Mouse (Mus musculus) fat pad, adult 2 months (tissue): Measurements from ENCODE around the gene Gm19345.

Experiments used
- DNase-seq: peaks from one replicate; pipeline ENCODE4 v3.0.0-alpha.2; 2011; ENCODE audit warnings: low read depth, low spot score; ENCODE audit errors: extremely low read depth

Gene Gm19345

DNA sequence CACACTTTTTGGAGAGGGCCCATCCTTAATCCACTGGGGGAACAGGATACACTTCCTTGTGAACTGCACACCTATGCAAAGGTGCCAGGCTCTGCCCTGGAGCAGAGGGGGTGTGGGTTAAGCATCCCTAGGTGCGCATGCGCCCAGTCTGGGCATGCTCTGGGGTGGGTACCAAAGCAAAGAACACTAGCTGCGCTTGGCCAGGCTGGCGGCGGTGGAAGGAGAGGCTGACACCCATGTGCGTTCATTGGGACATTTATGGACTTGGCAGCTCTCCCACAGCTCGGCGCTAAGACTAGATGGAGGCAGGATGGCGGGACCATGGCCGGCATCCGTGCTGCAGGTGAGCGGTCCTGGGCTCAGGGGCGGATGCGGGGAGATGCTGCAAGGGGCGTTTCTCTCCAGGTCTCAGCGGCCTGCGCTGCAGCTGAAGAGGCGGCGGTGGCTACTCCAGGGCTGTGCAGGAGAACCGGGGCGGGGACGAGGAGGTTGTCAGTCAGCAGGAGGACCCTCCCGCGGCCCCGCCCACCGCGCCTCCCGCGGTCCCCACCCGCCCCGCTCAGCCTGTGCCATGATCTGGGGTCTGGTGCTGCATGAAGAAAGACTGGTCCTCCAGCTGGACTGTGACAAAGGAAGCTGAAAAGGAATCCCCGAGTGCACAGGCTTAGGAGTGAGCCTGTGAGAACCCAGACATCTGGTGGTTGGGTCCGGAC, at the start of gene Gm19345:
TSS of gene Gm19345 (plus strand) at position 146 of the 713 bp plus-strand sequence.
- DNase-seq: no peak

DNA sequence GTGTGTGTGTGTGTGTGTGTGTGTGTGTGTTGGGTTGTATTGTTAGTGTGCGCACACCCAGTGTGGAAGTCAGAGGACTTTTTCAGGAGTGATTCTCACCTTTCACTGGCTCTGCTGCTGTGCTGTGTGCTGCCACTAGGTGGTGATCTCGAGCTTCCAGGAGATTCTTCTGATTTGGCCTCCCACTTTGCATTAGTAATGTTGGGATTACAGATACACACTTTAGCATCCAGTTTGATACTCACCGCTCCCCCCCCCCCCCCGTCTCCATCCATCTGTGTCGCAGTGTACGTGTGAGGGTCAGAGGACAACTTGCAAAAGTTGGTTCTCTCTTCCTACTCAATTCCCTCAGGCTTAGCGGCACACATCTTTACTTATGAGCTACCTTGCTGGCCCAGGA, 48.8 kb upstream of the Gm19345 start:
- DNase-seq: no peak

DNA sequence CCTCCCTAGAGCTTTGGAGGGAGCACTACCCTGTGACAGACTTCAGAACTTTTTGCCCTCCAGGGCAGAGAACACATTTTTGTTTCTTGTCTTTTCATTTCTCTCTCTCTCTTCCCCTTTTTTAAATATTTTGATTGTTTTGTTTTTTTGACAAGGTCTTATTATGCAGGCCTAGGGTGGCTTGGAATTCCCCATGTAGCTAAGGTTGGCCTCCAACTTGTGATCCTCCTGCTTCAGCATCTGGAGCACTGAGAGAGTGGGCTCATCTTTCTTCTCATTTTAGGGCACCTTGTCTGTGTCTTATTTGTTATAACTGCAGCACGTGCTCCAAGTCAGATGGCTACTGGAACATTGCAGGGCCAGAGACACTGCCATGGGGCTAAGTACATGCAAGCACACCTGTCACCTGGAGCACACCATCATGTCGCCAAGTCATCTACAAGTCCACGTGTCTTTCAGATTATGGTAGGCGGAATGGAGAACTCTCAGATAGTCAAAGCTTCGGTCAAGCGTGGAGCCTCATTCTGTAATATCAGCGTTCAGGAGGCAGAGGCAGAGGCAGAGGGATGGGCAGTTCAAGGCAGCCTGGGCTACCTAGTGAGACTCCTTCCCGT, 45.3 kb upstream of the Gm19345 start:
- no peak for DNase-seq

DNA sequence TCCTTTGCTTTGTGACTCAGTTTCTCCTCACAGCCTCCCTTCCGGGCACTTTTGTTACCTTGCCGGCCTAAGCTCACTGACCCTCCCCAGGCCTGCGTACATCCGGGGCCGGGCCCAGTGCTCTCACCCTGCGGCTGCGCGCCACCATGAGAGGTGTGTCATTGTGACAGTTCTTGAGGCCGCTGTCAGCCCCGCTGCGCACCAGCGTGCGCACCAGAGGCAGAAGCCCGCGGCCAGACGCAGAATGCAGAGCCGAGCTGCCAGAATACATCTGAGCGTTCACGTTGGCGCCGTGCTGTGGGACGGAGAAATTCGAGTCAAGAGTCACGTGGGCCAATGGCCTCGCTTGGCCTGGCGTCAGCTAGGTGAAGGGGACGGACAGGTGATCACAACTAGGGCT, 42.4 kb upstream of the Gm19345 start:
- DNase-seq: no peak

DNA sequence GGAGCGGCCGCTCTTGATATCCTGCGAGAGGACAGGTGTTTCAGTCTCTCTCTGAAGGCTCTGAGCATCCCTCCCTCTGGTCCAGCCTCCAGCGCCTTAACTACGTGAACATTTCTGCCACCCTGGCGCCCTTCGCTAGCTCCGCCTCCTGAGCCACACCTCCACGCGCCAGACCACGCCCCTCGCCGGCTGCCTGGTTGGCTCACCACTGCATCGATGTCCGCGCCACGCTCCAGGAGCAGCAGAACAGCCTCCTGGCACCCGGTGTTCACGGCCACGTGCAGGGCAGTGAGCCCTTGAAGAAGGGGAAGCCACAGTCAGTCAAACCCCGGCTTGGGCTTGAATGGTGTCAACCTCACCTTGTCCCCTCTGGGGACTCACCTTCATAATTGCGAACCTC, 40.7 kb upstream of the Gm19345 start:
- DNase-seq: no peak

DNA sequence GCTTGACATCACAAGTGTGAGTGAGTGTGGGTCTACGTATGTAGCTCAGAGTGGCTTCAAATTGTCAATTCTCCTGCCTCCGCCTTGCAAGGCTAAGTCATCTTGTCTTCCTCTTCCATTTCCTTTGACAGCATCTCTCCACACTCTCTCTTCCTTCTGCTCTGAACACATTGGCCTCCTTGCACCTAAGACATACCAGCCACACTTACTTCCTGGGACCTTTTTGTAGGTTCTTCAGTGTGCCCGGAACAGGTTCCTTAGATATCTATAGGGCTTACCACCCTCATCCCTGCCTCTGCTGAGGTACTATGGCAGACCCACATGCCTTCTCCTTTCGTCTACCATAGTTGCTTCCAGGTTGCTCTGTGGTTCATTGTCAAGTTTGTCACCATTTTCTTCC, 38.6 kb upstream of the Gm19345 start:
- no peak for DNase-seq

DNA sequence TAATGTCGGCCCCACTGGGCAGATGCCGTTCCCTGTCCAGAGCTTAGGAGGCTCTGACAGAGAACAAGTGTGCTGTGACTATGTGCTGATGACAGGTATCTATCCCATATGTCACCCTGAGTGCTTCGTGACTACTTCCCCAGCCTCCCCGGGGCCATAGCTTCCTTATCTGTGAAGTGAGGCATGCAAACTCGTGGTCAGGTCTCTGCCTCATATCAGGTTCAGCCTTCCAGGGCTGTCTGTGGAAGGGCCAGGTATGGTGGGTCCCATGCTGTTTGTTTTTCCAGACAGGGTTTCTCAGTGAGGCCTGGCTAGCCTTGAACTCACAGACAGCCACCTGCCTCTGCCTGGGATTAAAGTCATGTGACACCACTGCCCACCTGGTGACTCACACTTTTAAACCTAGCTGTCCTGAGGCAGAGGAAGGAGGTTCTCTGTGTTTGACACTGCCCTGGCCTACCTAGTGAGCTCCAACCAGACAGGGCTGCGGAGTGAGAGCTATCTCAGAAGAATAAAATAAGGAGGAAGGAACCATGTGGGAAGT, 38.2 kb upstream of the Gm19345 start:
- DNase-seq: no peak

DNA sequence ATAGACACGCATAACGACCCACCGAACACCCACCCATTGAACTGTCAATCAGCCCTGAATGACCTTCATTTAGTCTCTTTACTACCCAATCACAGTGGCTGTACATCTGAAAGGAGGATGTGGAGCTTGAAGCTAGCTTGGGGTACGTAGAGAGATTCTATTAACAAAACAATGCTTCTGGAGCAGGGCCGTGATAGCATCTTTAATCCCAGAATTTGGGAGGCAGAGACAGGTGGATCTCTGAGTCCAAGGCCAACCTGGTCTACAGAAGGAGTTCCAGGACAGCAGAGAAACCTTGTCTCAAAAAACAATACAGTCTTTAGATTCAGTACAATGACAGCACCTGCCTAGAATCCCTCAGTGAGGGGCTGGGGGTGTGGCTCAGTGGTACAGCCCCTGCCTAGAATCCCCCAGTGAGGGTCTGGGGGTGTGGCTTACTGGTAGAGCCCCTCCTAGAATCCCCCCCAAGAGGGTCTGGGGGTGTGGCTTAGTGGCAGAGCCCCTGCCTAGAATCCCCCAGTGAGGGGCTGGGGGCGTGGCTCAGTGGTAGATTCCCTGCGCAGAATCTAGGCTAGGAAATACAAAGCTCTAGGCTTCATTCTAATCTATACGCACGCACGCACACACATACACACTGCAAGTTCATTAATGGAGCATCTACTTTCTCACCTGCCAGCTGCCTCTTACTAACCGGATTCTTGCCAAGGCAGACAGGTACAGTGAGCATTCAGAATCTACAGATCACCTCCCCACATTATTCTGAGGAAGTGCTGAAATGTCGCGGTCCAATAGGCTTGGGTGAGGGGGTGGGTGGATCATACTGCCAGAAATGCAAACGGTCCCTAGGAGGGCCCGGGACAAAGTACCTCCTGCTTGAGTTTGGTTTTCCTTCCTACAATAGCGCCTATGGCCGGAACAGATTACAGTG, 36.2 kb upstream of the Gm19345 start:
- no peak for DNase-seq

DNA sequence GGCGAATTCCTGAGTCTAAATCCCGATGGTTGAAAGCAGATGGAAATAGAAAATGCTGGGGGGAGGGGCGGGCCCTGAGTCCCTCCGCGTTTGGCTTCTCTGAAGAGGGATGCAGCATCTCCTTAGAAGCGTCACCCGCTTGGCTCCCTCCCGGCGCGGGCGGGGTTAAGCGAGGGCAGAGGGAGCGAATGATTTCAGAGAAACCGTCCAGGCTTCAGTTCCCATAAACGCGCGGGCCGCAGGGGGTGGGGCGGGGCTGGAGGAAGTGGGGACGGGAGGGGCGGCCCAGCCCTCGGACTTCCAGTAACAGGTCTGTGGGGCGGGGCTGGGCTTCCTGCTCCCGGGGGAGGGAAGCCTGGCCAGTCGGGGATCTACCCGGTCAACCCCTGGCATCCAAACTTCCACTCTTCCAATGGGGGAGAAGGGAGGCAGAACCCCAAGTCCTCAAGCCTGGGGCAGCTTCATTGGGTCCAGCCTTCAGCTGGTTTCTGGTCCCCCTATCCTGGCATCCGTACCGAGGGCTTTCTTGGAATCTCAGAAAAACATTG, 35.5 kb upstream of the Gm19345 start:
- no peak for DNase-seq

DNA sequence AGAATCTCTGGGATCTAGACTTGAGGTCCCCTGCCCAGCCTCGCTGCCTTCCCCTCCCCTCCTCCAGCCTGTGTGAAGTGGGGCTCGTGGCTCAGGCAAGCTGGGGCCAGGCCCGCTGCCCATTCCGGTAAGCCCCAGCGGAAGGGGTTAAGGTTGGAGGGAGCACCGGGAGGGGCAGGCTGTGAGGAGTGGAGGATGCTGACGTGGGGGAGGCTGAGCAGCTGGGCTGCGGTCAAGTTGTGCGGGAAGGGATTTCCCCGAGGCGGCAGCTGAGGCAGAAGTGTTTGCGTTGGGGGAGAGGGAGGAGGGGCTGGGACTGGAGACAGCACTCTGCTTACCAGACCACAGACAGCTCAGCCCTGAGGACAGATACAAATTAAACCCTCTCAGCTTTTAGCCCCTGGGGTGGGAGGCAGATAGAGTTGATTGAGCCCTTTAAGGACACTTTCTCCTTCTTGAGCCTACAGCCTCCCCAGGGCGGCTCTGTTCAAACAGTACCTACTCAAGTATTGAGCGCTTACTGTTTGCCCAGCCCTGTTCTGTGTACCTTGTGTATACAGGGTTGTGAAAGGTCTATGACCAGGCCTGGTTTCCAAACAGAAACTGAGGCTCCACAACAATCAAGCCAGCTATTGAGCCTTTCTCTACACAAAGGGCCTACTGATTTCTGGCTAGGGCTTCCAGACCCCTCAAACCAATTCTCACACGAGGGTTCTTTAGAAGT, 34.3 kb upstream of the Gm19345 start:
- DNase-seq: no peak

DNA sequence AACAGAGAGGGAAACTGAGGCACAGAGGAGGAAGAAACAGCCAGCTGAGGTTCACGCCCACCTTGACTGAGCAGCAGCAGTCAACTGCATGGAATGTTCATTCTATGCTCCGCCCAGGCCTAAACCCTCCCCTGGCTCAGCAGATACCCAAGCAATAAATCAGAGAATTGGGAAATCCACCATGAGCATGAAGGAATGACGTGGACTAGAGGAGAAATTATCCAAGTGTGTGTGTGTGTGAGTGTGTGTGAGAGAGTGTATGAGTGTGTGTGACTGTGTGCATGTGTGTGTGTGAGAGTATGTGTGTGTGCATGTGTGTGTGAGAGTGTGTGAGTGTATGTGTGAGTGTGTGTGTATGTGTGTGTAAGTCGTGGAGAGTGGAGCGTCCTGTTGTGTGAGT, 33.4 kb upstream of the Gm19345 start:
- DNase-seq: no peak

DNA sequence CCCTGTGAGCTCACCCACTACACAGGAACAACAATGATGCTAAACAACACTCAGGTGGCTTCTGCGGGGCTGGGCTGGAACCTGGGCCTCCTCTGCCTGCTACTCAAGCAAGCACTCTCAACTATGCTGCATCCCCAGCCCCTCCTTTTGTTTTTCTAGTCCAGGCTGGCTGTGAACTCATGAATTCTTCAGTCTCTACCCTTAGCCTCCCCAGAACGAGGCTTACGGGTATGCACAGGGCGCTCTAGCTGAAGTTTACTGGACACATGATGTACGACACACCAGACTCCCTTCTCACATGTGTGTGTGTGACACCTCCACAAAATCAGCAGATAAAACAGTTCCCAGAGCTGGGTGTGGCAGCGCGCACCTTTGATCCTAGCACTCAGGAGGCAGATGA, 32.9 kb upstream of the Gm19345 start:
- no peak for DNase-seq

DNA sequence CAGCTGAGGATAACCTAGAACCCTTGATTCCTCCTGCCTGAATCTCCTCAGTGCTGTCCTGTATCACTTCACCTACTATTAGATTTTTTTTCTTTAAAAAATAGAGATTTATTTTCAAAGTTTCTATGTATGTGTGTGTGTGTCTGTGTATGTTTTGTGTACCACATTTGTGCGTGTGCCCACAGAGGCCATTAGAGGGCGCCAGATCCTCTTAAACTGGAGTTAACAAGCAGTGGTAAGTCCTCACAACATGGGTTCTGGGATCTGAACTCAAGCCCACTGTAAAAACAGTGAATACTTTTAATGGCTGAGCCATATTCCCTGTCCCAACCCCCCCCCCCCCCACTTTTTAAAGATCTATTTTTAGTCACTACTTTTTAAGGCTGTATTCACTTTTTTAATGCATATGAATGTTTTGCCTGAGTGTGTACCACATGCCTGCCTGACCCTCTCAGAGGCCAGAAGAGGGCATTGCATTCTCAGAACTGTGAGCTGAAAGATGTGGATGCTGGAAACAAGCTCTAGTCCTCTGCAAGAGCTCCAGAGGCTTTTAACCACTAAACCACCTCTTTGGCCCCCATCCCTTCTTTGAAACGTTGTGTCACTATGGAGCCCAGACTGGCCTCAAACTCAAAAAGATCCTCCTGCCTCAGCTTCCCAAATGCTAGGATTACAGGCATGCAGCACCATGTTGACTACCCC, 31.3 kb upstream of the Gm19345 start:
- no peak for DNase-seq

DNA sequence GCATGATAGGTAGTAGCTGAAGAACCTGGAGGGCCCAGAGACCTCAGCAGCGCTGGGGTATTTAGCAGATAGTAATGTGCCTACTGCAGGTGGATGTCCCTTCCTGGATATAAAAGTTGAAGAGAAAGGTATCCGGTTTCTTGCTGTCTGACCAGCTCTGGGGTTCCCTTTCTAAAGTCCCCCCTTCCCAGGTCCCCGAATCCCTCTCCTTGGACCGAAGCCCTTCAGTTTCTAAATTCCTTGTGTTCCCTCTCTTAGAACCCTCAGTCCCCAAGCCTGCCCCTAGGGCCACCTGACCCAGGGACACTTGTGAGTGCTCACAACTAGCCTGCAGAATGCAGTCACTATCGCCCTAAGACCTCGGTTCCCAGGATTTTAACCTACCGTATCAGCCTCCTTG, 30.2 kb upstream of the Gm19345 start:
- DNase-seq: no peak

DNA sequence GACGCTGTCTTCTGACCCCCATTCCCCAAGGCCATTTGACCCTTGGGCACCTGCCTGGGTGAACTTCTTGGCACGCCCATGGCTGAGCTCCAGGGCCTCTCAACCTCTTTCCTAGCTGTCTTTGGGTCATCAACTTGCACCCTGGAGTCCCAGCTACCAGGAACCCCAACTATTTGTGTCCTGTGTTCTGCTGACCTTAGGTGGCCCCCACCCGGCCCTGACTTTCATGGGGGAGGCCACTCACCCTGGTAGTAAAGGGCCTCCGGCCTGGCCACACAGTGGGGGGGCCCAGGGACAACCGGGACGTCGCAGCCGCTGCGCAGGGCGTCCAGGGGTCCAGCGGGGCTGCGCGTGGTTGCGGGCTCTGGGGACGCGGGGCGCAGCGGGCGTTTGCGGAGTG, 29.6 kb upstream of the Gm19345 start:
- no peak for DNase-seq

DNA sequence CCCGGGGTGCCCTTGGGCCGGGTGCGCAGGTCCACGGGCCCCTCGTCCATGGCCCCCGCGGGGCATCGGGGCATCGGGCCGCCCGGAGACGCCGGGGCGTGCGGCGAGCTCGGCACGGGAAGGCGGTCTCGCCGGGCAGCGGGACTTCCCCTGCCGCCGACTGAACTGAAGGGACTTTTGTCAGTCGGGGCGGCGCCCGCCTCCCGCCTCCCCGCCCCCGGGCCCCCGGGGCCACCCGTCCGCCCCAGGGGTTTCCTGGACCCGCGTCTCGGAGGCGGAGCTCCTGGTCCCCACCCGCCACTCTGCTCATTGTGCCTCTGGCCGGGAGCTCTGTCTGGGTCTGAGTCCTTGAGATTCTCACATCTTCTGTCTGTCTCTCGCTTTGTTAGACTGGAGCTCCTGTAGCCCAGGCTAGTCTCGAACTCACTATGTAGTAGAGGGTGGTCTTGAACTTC, 29.2 kb upstream of the Gm19345 start, which contains the start of gene Bcl3:
TSS of gene Bcl3 (minus strand) at position 167 of the 455 bp plus-strand sequence.
- no peak for DNase-seq

DNA sequence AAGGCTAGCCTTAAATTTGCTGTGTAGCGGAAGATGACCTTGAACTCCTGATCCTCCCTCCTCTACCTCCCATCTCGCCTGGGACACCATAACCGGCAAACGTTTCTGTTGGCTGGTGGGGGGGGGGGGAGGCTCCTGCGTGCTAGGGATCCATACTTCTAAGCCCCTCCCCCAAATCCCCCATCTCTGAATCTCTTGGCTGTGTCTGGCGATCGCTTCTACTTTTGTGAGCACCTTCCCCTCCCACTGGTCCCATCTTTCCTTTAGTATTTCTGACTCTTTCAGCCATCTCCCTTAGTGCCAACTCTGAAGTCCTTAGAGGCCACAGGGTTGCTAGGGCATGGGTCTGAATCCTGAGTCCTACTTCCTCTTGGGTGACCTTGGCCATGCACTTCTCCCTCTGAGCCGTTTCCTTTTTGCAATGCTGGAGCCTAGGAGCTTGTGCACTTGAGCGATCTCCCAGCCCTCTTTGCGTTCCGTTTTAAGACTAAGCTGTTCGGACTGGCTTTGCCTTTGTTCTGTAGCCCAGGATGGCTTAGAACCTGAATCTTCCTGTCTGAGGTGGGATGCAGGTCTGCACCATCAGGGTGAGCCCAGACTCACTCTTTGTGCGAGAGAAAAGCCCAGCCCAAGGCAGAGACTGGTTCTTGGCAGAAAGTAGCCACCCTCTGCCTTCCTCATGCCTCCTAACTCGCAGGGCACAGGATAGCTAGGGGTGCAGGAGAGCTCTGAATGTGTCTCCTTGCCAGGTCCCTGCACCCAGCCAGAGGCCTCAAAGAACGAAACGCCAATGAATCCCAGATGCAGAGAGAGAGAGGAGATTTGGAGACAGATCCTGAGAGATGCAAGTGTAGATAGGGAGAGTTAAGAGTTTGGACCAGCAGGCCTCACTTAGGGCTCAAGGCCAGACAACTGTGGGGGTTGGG, 28.3 kb upstream of the Gm19345 start:
- no peak for DNase-seq

DNA sequence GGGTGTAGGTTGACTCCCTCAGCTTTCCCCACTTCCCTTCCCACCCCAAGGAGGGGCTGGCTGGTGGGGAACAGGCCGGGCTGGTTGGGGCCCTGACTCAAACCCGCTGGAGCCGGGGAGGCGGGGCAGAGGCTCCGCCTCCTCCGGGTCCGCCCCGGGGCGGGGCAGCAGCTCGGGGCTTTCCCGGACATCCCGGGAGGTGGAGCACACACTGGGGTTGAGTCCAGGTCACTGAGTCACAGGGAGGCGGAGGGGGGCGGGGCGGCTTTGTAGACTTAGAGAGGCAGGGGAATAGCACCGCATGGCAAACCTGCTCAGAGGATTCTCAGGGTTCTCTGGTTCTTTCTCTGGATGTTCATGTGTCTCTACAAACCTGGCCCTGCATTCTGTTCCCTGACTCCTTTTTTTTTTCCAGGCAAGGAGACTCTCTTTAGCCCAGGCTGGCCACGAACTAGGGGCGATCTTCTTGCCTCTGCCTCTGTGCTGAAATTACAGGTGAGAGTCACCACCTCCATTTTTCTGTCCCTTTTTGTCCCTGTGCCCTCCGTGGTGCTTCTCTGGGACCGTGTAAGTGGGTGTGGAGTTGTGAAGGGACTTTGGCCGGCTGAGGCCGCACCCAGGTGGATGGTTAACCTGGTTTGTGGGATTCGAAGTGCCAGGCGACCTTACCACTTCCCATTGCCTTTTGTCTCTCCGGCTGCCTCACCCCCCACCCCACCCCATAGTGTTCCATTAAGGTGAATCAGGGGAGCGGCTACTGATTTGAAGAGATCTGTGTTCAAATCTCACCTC, 27.4 kb upstream of the Gm19345 start:
- DNase-seq: no peak
